Mouse (Mus musculus) spleen, adult 2 months (tissue): ENCODE results near the gene Rfk.

Experiments
- CTCF ChIP-seq: fragments of 200-500 bp; IDR thresholded peaks from 2 replicates; pipeline ENCODE4 v1.5.1; 2011; ENCODE audit warnings: mild to moderate bottlenecking, inconsistent platforms; ENCODE audit not compliant: insufficient read depth, insufficient read length, insufficient replicate concordance; ENCODE audit errors: extremely low read depth
- POLR2A ChIP-seq: fragments of 200-500 bp; IDR thresholded peaks from 2 replicates; pipeline ENCODE4 v1.6.1; 2011; ENCODE audit warnings: low read depth, low read length, inconsistent platforms

GRCm38 (mm10) chr19:17399965-17400364, 6.1 kb downstream of the Rfk start:
- TF ChIP-seq POLR2A (no peak), CTCF (no peak)
